In genomic region chr7:130757326-130757865, GRCm38 (mm10) we compare ENCODE assay signal across 28 mouse cellular contexts. TPM values are rescaled to one million over a fixed set of nuclear protein-coding genes. Genes with fewer than 3 reads are reported as not detected.
DNase-seq lines count a peak whose midpoint lies in the region; ATAC-seq and TF ChIP-seq lines count a peak whose summit lies in the region.
"Had no signal": no experiment of that assay in that cellular context is flagged by ENCODE, and none has a peak within 500 bp of the region (broad histone marks: within the 10 kb centered on the region; RNA-seq: fewer than 3 reads in every experiment).

No protein-coding gene starts in this region.

- H3K4me1 ChIP-seq in heart, postnatal 0 days (ENCODE audit: control insufficient read depth, insufficient read depth) = peaks cover 15% of the 10 kb centered on the region
- no peaks in the 10 kb centered on the region; the same call in 1 of the 2 replicates for H3K4me1 ChIP-seq in kidney, embryonic 16.5 days (ENCODE audit: insufficient read depth, low read length)
- no peaks in the 10 kb centered on the region for H3K4me1 ChIP-seq in forebrain, embryonic 14.5 days (ENCODE audit: control insufficient read depth, insufficient read depth, low read length)
- H3K4me1 ChIP-seq: limb, embryonic 15.5 days had no signal

- no peaks in the 10 kb centered on the region for H3K9me3 ChIP-seq in heart, postnatal 0 days (replicated peaks; ENCODE audit: control insufficient read depth, low read length)
- no peaks in the 10 kb centered on the region for H3K9me3 ChIP-seq in kidney, embryonic 16.5 days (ENCODE audit: low read length)
- H3K9me3 ChIP-seq in forebrain, embryonic 14.5 days (replicated peaks; ENCODE audit: control insufficient read depth, low read length) = no peaks in the 10 kb centered on the region
- H3K9me3 ChIP-seq: embryonic facial prominence, embryonic 10.5 days; forebrain, embryonic 10.5 days; heart, embryonic 13.5 days; hindbrain, embryonic 12.5 days; limb, embryonic 15.5 days; lung, embryonic 15.5 days; megakaryocyte, embryonic 14.5 days had no signal

- no peak for DNase-seq in gastrocnemius, adult 2 months
- no peak for DNase-seq in gastrocnemius, postnatal 25 days
- DNase-seq in heart, postnatal 0 days (ENCODE audit: low spot score) = no peak
- no peak for DNase-seq in heart, postnatal 36 days
- DNase-seq in kidney, postnatal 4 days = no peak
- peak; percentile 30 to 78 for DNase-seq in kidney, postnatal 25 days
- no peak for DNase-seq in forebrain, embryonic 14.5 days (ENCODE audit: low spot score)
- DNase-seq: cerebellum, adult 11 months; cerebellum, adult 9-11 months; forebrain, postnatal 0 days; gastrocnemius, postnatal 36 days; left cerebral cortex, postnatal 4 days; midbrain, embryonic 14.5 days; right cerebral cortex, postnatal 14 days; thymus, adult 2 months; thymus, postnatal 4 days had no signal

- no peak overlapping the region for H3K4me2 ChIP-seq in heart, postnatal 0 days (ENCODE audit: low read depth, low read length)
- H3K4me2 ChIP-seq in kidney, embryonic 16.5 days (replicated peaks; ENCODE audit: low read depth, low read length) = no peak overlapping the region
- no peak overlapping the region for H3K4me2 ChIP-seq in forebrain, embryonic 14.5 days (ENCODE audit: low read length)
- H3K4me2 ChIP-seq: heart, embryonic 13.5 days; hindbrain, embryonic 12.5 days; limb, embryonic 15.5 days; lung, embryonic 15.5 days had no signal

- H3K36me3 ChIP-seq in heart, postnatal 0 days (replicated peaks; ENCODE audit: control insufficient read depth, insufficient read depth, low read length) = peaks cover 56% of the 10 kb centered on the region
- H3K36me3 ChIP-seq in kidney, embryonic 16.5 days (ENCODE audit: insufficient read depth, low read length) = peaks cover 43% of the 10 kb centered on the region; the same call in 1 of the 2 replicates
- H3K36me3 ChIP-seq in forebrain, embryonic 14.5 days (ENCODE audit: control insufficient read depth, insufficient read depth, low read length) = peaks cover 72% of the 10 kb centered on the region

- no peak for TF ChIP-seq CTCF in gastrocnemius, adult 2 months (IDR thresholded peaks at IDR 0.05)
- no peak for TF ChIP-seq CTCF in heart, postnatal 0 days (IDR thresholded peaks at IDR 0.05; ENCODE audit: low read depth)

- peak overlapping the region; percentile 69 for H3K27ac ChIP-seq in gastrocnemius, adult 2 months
- H3K27ac ChIP-seq in heart, postnatal 0 days (ENCODE audit: low read depth) = 0 out of 2 replicates have a peak overlapping the region, but pooled peaks have one; percentile 71
- H3K27ac ChIP-seq in kidney, embryonic 16.5 days (ENCODE audit: low read length) = peak overlapping the region; percentile 2; the same call in 1 of the 2 replicates
- H3K27ac ChIP-seq in forebrain, embryonic 14.5 days (ENCODE audit: low read depth, low read length) = no peak overlapping the region
- H3K27ac ChIP-seq: embryonic facial prominence, embryonic 10.5 days; forebrain, embryonic 10.5 days; hindbrain, embryonic 12.5 days; limb, embryonic 15.5 days; liver, embryonic 14.5 days had no signal

- no peak for ATAC-seq in heart, postnatal 0 days (ENCODE audit: insufficient read depth, low read depth)
- ATAC-seq in kidney, embryonic 16.5 days (ENCODE audit: low FRiP score, low TSS enrichment) = 0 out of 2 replicates have a peak, but pooled peaks have one; percentile 24
- ATAC-seq in forebrain, embryonic 14.5 days = no peak
- ATAC-seq: CD4-positive, CD25-positive, alpha-beta regulatory T cell, adult 4 months; forebrain, postnatal 0 days had no signal

- H3K9ac ChIP-seq in heart, postnatal 0 days (replicated peaks; ENCODE audit: low read depth, low read length) = no peak overlapping the region
- no peak overlapping the region for H3K9ac ChIP-seq in kidney, embryonic 16.5 days (replicated peaks; ENCODE audit: low read length)
- H3K9ac ChIP-seq in forebrain, embryonic 14.5 days (ENCODE audit: low read length) = no peak overlapping the region
- H3K9ac ChIP-seq: forebrain, postnatal 0 days; hindbrain, embryonic 12.5 days; limb, embryonic 15.5 days; liver, embryonic 14.5 days; lung, embryonic 15.5 days had no signal

- intact Hi-C loops in gastrocnemius, adult 2 months (cut with DNase I) = no loop called here
- intact Hi-C loops in heart, postnatal 36 days (cut with DNase I) = no loop called here

- WGBS in heart, postnatal 0 days = 69% methylated on average over 11 of the region's 11 CpGs
- 77% methylated on average over 11 of the region's 11 CpGs for WGBS in kidney, embryonic 16.5 days
- whole genome bisulfite sequencing in forebrain, embryonic 14.5 days = 91% methylated on average over 11 of the region's 11 CpGs

- H3K27me3 ChIP-seq in heart, postnatal 0 days (ENCODE audit: control insufficient read depth, insufficient read depth, low read length) = no peaks in the 10 kb centered on the region
- H3K27me3 ChIP-seq in kidney, embryonic 16.5 days (ENCODE audit: insufficient read depth, low read length) = no peaks in the 10 kb centered on the region
- no peaks in the 10 kb centered on the region for H3K27me3 ChIP-seq in forebrain, embryonic 14.5 days (replicated peaks; ENCODE audit: control insufficient read depth, insufficient read depth, low read length)
- H3K27me3 ChIP-seq: heart, embryonic 13.5 days; hindbrain, embryonic 12.5 days; limb, embryonic 15.5 days; lung, embryonic 15.5 days; megakaryocyte, embryonic 14.5 days had no signal

- TF ChIP-seq EP300 in heart, postnatal 0 days (IDR thresholded peaks at IDR 0.05; ENCODE audit: low read depth) = no peak

- H3K4me3 ChIP-seq in gastrocnemius, adult 2 months = no peak overlapping the region
- H3K4me3 ChIP-seq in heart, postnatal 0 days (ENCODE audit: low read depth, low read length) = no peak overlapping the region
- H3K4me3 ChIP-seq in kidney, embryonic 16.5 days (ENCODE audit: low read length) = no peak overlapping the region
- H3K4me3 ChIP-seq in forebrain, embryonic 14.5 days (ENCODE audit: low read depth, low read length) = no peak overlapping the region
- H3K4me3 ChIP-seq: embryonic facial prominence, embryonic 10.5 days; forebrain, embryonic 10.5 days; heart, embryonic 13.5 days; hindbrain, embryonic 12.5 days; limb, embryonic 15.5 days; lung, embryonic 15.5 days; megakaryocyte, embryonic 14.5 days had no signal

RNA-seq across cellular contexts. Expression of gene Btbd16, which starts 16.5 kb away (rescaled TPM):
- not detected for total RNA-seq in gastrocnemius, adult 2 months (2021)
- under 1 TPM in 1 of 2 experiments, not detected in 1; 0.24 TPM for total RNA-seq in gastrocnemius, postnatal 25 days (2021)
- not detected in 2 replicates for total RNA-seq in heart, postnatal 0 days (2014; rRNA removed; ENCODE audit: low replicate concordance)
- polyA plus RNA-seq in heart, postnatal 0 days (2015; fragmentation: Nextera tagmentation; extraction: Ambion mirVana) = 0.12 and 0.25 TPM in 2 replicates
- not detected for total RNA-seq in heart, postnatal 36 days (2021)
- polyA plus RNA-seq in kidney, embryonic 16.5 days (2015; fragmentation: Nextera tagmentation; extraction: Ambion mirVana) = 0.17 TPM in 1 of 2 replicates, not detected in the other
- not detected in 2 replicates for polyA plus RNA-seq in forebrain, embryonic 14.5 days (2014; fragmentation: Nextera tagmentation; extraction: Ambion mirVana)
- total RNA-seq: adrenal gland, postnatal 36 days; gastrocnemius, postnatal 36 days had no signal
- polyA plus RNA-seq: forebrain, embryonic 10.5 days; hindbrain, embryonic 12.5 days; lung, embryonic 15.5 days; midbrain, embryonic 14.5 days; neural tube, embryonic 11.5 days had no signal

Comparison
In these comparisons a context has a peak if more than half of its experiments do, and no peak if none do; other contexts are left out.
1. DNase-seq: peak in kidney, postnatal 25 days (2 of 2); none in gastrocnemius, adult 2 months (single experiment), gastrocnemius, postnatal 25 days (single experiment), heart, postnatal 0 days (single experiment), heart, postnatal 36 days (0 of 2), kidney, postnatal 4 days (0 of 2) and forebrain, embryonic 14.5 days (single experiment).